Mouse (Mus musculus) erythroblast, embryonic 14.5 days (primary cell): ENCODE results near the gene Dab1.

Experiments used
- GATA1 ChIP-seq: IDR thresholded peaks from 2 replicates; pipeline ENCODE4 v1.6.1; 2012; ENCODE audit warnings: low read length, inconsistent platforms, mixed read lengths
- TAL1 ChIP-seq: IDR thresholded peaks from 3 replicates; pipeline ENCODE4 v1.6.1; 2012; ENCODE audit warnings: low read length, inconsistent platforms, mixed read lengths

DNA sequence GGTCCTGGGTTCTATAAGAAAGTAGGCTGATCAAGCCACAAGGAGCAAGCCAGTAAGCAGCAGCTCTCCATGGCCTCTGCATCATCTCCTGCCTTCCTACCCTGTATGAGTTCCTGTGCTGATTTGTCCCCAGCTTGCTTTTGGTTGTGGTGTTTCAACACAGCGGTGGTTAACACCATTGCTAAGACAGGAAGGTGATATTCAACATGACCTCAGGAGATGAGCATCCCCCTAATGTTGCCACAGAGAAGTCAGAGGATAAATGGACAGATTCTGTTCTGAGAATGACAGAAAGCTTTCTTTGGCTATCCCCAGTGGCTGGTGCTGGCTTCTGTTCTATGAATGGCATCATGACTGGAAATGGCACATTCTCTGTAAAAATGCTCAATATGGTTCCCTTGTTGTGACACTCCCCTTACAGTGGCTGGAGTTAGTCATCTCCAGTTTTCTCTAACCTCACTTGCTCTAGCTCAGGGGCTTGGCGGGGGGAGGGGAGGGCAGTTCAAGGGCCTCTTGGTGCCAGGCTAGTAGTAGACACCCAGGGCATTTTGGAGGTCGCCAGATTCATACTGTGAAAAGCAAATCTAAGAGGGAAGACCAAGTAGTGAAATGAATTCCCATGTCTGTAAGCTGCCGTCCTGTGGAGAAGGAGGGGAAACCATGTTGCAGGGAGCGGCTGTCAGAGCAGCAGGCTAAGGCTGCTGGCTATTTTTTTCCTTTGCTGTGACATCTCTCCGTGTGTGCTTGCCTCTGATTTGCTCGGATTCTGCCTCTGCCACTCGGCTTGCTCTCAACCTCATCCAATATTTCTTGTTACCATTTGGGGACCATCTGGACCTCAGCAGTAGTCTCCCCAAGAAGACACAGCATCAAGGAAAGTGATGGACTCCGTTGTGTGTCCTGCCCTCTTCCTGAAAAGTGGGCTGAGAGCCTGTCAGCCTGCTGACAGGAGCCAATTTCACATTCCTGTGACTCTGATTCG lies 1086.8 kb downstream of the Dab1 start:
- no peak for TF ChIP-seq GATA1
- TF ChIP-seq TAL1: no peak
